Mouse (Mus musculus) left cerebral cortex, adult 8-10 months (tissue): ENCODE measurements around the gene Lif. TPM values are rescaled to one million over a fixed set of nuclear protein-coding genes. Genes with fewer than 3 reads are reported as not detected.

Experiments
- DNase-seq, 2 experiments: peaks; one replicate each; pipeline ENCODE4 v3.0.0; 2022; ENCODE audit warnings: low spot score in 2 of 2
- total RNA-seq, 4 experiments: library from RNA; stranded (reverse); gene quantifications; 2 replicates each; pipeline ENCODE4 v1.2.4; 2022

Lif gene
- total RNA-seq, 4 experiments from 2014 or later, result 0.66 to 1.3 (median 0.94) TPM

- no peak for DNase-seq
These were observed 27.5 kb upstream of the Lif start for GRCm38 (mm10) chr11:4229841-4230240.

- no peak for DNase-seq
These were observed 25.9 kb upstream of the Lif start for GRCm38 (mm10) chr11:4231435-4231834.

GRCm38 (mm10) chr11:4232644-4233043, 24.7 kb upstream of the Lif start:
- DNase-seq, result no peak

GRCm38 (mm10) chr11:4235052-4235655, 22.2 kb upstream of the Lif start:
- DNase-seq, result no peak

- DNase-seq, result no peak
These were observed 21.5 kb upstream of the Lif start, which contains the start of gene Osm for GRCm38 (mm10) chr11:4235665-4236545. TSS of gene Osm (plus strand) at chr11:4236420.

- no peak for DNase-seq
These were observed 20.8 kb upstream of the Lif start for GRCm38 (mm10) chr11:4236546-4237067.

- no peak for DNase-seq
These were observed 19.9 kb upstream of the Lif start for GRCm38 (mm10) chr11:4237389-4237912.

GRCm38 (mm10) chr11:4238167-4238566, 19.2 kb upstream of the Lif start:
- DNase-seq, result no peak

GRCm38 (mm10) chr11:4239691-4240090, 17.7 kb upstream of the Lif start:
- DNase-seq, result no peak

GRCm38 (mm10) chr11:4240151-4240550, 17.2 kb upstream of the Lif start:
- DNase-seq, result no peak

- no peak for DNase-seq
These were observed 16.2 kb upstream of the Lif start for GRCm38 (mm10) chr11:4241180-4241579.

- no peak for DNase-seq
These were observed 11.2 kb upstream of the Lif start for GRCm38 (mm10) chr11:4246126-4246525.

GRCm38 (mm10) chr11:4246623-4247022, 10.7 kb upstream of the Lif start:
- no peak for DNase-seq

- DNase-seq, result no peak
These were observed 10.0 kb upstream of the Lif start for GRCm38 (mm10) chr11:4247201-4247959.

GRCm38 (mm10) chr11:4249151-4249550, 8.2 kb upstream of the Lif start:
- DNase-seq, result no peak

GRCm38 (mm10) chr11:4250290-4250689, 7.1 kb upstream of the Lif start:
- DNase-seq, result no peak

GRCm38 (mm10) chr11:4251376-4251775, 6.0 kb upstream of the Lif start:
- DNase-seq, result no peak

GRCm38 (mm10) chr11:4252886-4253285, 4.5 kb upstream of the Lif start:
- DNase-seq, result no peak

- DNase-seq, result no peak
These were observed 399 bp downstream of the Lif start for GRCm38 (mm10) chr11:4257756-4258155.

- DNase-seq, result peak; percentile 41 to 84
These were observed 1.3 kb downstream of the Lif start for GRCm38 (mm10) chr11:4258657-4259082.

- no peak for DNase-seq
These were observed 3.3 kb downstream of the Lif start for GRCm38 (mm10) chr11:4260463-4261187.
